Mouse (Mus musculus): ENCODE data around the gene Litaf. TPM values are rescaled to one million over a fixed set of nuclear protein-coding genes. Genes with fewer than 3 reads are reported as not detected.
"Not testable (repeated sequence)": the region's sequence is repeated elsewhere in the genome, so short reads cannot be mapped to it uniquely, and the experiment has no call there.

Gene Litaf
- total RNA-seq, 2 experiments from 2014 or later = 7.4 to 8.8 TPM

DNA sequence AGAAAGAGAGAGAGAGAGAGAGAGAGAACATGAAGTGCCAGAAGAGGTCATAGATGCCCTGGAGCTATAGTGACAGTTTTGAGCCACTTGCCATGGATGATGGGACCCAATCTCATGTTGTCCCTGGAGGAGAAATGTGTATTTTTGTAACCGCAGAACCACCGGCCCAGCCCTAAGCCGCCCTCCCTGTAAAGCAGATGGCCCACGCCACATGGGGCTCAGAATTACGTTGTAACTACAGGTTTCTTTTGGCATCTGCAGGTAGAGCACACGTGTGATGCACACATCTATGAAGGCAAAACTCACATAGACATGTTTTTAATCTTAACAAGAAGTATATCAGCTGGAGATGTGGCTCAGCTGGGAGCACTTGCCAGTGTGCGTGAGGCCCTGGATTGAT, 98.2 kb downstream of the Litaf start:
- intact Hi-C loops (cut with DNase I) = no loop called here
- DNase-seq = no peak

DNA sequence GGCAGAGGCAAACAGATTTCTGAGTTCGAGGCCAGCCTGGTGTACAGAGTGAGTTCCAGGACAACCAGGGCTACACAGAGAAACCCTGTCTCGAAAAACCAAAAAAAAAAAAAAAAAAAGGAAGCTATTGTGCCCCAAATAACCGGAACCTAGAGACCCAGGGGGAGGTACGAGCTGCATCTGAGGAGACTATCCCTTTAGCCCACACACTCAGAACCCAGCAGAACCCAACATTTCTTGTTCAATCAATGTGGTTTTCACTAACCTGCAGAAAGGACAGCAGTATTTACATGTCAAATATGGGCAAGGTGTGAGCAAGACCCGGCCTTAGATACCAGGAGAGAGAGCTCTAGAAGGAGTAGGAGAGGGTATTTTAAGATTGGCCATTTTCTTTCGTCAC, 98.9 kb downstream of the Litaf start:
- DNase-seq = no peak
- intact Hi-C loops (cut with DNase I) = no loop called here

DNA sequence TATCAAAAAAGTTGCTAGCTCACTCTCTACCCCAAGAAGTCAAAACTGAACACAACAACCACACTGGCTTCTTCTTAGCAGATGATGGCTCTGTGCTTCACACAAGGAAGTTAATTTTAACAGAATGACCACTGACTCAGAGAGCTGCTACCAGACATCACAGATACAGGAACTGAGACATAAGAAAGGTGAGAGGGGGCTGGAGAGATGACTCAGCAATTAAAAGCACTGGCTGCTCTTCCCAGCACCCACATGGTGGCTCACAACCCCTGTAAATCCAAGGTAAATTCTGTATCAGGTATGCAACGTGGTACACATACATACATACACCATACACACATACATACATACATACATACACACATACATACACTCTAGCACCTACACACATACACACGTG, 100.9 kb downstream of the Litaf start:
- no peak for DNase-seq
- intact Hi-C loops (cut with DNase I) = no loop called here

DNA sequence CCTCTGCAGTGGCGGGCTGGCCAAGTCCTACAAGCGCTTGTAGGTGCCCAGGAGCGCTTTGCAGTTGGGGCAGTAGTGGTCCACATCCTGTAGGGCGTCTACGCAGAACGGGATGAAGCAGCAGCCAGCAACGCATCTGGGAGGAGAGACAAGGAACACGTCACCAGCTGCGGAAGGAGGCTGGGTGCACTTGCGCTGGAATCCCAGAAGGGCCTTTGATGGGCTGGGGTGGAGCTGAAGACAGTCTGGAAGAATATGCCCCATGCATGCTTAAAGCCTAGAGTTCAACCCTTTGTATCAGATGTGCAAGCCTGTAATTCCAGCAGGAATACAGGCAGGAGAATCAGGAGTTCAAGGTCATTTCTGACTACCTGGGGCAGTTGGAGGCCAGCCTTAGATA, 105.0 kb downstream of the Litaf start:
- DNase-seq = no peak
- intact Hi-C loops (cut with DNase I) = no loop called here

DNA sequence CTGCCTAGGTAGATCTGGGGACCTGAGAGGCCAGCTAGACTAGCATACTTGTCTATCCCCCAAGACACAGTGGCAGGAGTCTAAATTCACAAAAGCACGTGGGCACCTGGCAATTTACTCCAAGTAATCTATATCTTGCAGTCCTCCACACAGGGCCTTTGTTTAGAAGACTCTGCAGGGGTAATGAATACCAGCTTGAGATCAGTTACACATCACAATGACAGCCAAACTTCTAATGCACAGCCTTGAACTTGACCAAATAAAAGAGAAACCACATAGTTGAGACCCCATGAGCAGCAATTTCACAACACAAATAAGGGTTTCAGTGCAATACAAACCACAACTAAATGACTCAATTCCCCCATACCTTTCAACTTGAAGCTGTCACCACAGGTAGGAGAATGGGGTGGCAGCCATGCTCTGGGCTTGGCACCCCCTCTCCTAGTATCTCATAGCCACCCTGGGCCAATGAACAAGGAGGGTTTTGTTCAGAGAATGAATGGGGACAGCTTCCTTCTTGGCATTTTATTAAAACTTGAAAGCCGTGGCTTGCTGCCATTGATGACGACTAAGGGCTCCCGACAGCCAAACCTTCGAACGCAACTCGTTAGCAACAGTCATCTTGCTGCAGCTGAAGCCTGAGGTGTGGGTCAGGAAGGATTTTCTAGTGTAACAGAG, 107.1 kb downstream of the Litaf start:
- intact Hi-C loops (cut with DNase I) = no loop called here
- no peak for DNase-seq

DNA sequence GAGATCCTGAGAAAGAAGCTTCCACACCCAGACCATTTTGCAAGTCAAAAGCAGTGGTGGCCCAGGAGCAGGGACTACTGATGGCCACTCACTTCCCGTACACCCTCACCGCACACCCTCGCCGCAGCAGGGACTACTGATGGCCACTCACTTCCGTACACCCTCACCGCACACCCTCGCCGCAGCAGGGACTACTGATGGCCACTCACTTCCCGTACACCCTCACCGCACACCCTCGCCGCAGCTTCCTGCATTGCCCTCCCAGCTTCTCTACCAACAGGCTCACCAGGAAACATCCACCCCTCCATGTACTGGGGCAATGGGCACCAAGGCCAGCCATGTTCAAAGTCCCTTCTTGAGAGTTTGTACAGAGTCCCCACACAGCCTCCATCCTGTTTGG, 107.7 kb downstream of the Litaf start:
- DNase-seq; intact Hi-C loops (cut with DNase I): not testable (repeated sequence)

DNA sequence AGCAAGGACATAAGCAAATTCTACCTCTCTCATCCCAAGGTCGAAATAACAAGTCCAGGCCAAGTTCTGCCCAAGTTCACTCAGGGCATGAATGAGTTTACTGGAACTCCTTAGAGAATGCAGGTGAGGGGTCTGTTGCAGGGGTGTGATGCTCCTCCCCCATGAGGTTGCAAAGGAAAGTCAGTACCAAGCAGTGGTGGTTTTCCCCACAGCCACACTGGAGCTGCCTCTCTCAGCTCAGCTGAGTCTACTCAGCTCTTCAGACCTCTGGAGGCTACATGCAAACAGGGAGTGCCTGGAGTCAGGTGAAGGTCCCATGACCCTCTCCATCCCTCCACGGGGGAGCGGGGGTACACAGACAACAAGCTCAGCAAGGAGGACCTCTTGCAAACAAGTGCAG, 108.2 kb downstream of the Litaf start:
- no peak for DNase-seq
- intact Hi-C loops (cut with DNase I) = no loop called here

DNA sequence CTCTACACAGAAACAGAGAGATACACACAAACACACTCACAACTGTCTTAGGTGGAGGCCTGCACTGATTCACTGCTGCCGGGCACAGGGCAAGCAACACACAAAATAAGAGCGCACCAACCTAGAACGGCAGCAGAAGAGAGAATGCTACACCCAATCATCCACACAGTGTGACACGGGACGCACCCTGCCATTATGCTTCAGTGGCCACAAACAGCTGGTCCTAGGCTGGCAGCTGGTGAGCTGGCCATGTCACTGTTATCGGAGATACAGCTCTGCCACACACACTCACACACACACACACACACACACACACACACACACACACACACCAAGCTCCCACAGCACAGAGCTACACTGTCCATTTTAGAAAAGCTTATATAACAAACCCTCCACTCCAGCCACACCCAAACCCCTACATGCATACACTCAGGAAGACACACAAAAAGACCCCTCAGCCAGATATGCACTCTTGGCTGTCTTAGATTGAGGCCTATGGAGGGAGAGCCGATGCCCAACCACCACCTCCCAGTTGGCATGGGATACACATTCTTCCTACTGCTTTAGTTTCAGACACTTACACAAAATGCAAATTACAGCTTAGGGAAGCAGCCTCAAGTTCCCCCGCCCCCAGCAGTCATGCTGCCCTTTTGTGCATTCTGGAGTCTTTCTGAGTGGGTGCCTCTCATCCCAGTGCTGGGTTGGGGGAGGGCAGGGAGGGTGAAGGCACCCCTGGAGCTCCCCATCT, 108.8 kb downstream of the Litaf start:
- intact Hi-C loops (cut with DNase I) = no loop called here

DNA sequence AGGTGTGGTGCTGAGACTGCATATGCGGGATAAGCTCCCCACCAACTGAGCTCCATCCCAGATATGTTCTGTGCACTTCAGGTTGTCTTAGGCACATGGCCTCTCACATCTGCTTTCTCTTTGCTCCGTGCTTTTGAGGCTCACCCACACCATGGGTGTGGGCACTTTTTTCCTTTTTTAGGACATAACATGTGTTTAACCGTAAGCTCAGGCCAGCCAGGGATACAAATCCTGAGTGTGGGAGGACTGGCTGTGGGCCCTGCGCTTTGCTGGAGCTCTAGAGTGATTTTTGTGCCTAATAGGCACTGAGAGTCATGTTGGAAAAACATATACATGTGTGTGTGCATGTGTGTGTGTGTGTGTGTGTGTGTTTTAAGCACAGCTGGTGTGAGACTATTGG, 110.9 kb downstream of the Litaf start:
- DNase-seq = no peak
- intact Hi-C loops (cut with DNase I) = no loop called here

More for the DNA sequence above, 108.8 kb downstream of the Litaf start:
- no peak for DNase-seq

DNA sequence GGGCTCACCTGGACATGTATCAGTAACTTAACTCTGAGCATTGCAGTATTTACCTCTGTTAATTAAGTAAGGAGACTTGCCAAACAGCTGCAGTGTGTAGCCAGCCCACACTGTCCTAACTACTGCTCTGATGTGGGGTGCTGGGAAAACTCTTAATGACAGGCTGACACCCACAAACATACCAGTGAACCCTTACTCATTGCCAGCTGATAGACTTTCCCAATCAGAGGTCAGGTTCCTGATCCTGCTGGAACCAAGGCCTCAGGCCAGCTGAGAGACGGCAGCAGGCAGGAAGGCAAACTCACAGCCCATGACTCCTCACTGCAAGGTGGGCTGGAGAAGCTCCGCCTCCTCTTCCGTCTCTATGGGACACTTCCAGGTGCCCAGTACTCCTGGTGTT, 113.1 kb downstream of the Litaf start:
- intact Hi-C loops (cut with DNase I) = loop anchor here (5.0 kb wide), 2 partner anchors 81 to 159 kb away; no protein-coding TSS in a partner anchor
- no peak for DNase-seq

DNA sequence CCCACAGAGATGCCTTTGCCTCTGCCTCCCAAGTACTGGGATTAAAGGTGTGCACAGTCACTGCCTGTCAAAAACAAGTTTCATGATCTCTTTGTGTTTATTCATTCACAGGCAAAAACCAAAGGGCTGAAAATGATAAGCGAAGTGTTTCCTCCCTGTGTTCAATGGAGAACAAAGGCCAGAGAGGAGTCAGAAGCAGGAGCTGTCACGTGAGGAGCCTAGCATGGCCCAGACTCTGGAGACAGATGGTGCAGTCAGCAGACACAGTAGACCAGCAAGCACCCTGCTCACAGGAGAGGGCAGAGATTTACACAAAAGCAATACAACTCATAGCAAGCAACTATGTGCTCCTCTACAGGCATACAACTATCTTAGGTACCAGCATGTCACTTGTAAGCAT, 113.9 kb downstream of the Litaf start:
- intact Hi-C loops (cut with DNase I) = loop anchor here (5.0 kb wide), 2 partner anchors 80 to 160 kb away; no protein-coding TSS in a partner anchor
- no peak for DNase-seq

DNA sequence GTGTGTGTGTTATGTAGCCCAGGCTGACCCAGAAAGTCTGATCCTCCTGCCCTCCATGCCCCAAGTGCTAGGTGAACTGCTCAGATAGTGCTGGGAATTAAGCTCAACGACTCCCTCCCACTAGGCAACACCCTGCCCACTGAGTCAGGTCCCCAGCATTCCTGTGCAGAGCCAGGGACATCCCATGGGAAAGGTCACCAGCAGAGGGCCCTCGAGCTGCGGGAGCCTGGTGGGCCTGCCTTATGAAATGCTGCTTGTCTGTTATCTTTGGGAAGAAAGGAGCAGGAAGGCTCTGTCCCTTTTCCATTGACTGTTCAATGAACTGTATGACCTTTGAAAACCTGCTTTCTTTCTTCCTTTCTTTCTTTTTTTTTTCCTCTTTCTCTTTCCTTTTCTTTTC, 114.4 kb downstream of the Litaf start:
- DNase-seq = peak; percentile 28 to 34
- intact Hi-C loops (cut with DNase I) = loop anchor here (2.0 to 5.0 kb wide), 3 partner anchors 79 to 161 kb away; no protein-coding TSS in a partner anchor

DNA sequence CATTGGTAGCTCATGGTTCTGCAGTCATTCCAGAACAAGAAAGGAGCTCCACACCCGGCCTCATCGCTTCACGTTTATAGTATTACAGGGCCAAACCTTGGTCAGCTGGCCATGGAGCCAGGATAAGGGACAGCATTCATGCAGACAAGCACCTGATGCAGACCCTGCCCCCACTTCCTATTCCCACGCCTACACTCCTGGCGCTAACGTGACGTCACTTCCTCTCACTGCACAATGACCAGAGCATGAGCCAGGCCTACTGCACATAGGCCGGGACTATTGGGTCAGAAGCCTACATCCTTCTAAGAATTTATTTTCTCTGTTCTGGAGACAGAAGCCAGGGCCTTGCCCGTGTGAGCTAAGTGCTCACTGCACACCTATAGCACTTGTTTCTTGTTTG, 115.4 kb downstream of the Litaf start:
- no peak for DNase-seq
- intact Hi-C loops (cut with DNase I) = loop anchor here (2.0 to 5.0 kb wide), 3 partner anchors 78 to 162 kb away; no protein-coding TSS in a partner anchor

DNA sequence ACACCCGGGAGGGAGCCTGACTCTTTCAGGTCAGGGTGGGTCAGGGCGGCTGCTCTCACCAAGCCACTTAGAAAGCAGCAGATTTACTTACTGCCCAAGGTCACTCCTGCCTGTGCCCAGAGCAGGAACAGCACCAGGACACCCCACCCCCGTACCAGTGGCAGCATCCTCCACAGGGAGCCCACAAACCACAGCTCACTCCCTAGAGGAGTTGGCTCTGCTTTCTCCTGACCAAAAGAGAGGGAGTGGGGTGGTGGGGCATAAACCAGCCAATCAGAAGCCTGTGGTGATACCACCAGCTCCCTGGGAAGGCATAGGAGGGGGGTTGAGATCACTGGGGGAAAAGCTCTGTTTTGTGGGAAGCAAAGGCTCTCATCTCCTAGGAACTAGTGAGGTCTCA, 118.2 kb downstream of the Litaf start:
- DNase-seq = no peak
- intact Hi-C loops (cut with DNase I) = no loop called here

DNA sequence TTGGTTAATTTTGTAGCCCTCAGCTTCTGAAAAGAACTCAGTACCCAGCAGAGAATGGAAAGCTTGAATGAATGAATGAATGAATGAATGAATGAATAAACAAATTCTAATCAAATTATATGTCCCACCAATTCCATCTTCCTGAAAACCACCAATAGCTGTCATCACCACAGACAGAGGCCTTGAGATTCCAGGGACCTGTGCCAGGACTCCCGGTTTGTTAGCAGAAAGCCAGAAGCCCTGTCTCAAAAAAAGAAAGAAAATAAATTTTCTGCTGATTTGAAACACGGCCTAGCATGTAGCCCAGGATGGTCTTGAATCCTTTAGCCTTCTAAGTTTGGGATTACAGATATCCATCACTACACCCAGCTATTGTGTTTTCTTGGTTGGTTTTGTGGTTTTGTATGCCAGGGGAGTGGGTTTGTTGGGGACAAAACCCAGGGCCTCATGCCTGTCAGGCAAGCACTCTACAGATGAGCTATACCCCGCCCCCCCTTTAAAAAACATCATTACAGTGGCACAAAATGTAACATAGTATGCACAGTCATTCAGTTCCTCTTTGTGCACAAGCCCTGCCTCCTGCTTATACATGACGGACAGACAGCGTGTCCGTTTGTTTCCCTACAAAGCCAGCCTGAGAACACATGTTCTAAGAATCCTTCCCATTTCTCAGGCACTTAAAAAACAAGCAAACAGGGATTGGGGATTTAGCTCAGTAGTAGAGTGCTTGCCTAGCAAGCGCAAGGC, 120.4 kb downstream of the Litaf start:
- intact Hi-C loops (cut with DNase I) = no loop called here
- DNase-seq = no peak

DNA sequence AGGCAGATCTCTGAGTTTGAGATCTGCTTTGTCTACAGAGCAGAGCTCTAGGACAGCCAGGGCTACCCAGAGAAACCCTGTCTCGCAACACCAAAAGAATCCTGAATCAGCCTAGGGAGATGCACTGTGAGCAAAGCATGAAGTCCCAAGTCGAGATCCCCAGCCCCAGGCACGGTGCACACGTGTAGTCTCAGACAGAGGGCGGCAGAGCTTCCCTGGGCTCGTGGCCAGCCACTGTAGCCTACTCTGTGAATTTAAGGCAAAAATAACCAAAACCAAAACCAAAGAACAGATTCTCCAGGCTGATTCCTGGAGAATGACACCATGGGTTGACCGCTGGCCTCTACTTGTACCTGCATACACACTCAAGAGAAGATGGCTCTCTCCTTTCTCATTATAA, 121.4 kb downstream of the Litaf start:
- intact Hi-C loops (cut with DNase I) = no loop called here
- DNase-seq = no peak

DNA sequence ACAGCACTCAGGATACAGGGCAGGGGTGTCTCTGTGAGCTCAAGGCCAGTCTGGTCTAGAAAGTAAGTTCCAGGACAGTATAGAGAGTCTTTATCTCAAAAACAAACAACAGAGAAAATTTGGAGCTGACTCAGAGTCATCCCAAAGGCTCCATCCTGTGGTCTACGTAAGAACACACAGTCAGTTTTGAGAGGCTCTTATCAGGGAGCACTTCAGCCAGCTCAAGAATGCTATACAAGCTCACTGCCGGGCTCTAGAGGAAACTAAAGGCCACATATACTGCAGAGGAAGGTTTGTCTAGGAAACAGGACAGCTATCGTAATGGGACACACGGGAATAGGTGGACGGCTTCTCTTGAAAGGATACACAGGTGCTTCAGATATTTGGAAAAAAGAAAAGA, 122.7 kb downstream of the Litaf start:
- DNase-seq = no peak
- intact Hi-C loops (cut with DNase I) = no loop called here

DNA sequence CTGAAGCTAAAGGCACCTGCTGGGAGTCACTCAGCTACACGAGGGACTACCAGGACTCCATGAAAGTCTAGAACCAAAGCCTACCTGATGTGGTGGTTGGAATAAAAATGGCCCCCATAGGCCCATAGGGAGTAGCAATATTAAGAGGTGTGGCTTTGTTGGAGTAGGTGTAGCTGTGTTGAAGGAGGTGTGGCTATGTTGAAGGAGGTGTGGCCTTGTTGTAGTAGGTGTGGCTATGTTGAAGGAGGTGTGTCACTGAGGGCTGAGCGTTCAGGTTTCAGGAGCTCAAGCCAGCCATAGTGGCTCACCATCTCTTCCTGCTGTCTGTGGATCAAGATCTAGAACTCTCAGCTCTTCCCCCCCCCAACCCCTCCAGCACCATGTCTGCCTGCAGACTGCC, 125.3 kb downstream of the Litaf start:
- intact Hi-C loops (cut with DNase I) = no loop called here
- no peak for DNase-seq

DNA sequence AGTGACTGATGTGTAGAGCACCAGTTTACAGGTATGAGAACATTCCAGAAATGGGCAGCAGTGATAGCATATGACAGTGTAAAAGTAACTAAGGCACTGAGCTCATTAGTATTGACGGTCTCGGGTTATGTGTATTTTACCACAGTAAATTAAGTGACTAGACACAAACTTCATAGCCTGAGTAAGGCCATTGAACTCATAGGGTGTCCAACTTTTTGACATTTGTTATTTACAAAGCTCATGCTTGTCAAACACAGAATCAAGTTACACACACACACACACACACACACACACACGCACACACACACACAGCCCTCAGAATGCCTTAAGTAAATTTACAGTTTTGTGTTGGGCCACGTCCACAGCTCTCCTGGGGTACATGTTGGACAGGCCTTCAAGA, 126.0 kb downstream of the Litaf start:
- DNase-seq = no peak
- intact Hi-C loops (cut with DNase I) = loop anchor here (5.0 kb wide), 1 partner anchor 43 kb away; no protein-coding TSS in a partner anchor

DNA sequence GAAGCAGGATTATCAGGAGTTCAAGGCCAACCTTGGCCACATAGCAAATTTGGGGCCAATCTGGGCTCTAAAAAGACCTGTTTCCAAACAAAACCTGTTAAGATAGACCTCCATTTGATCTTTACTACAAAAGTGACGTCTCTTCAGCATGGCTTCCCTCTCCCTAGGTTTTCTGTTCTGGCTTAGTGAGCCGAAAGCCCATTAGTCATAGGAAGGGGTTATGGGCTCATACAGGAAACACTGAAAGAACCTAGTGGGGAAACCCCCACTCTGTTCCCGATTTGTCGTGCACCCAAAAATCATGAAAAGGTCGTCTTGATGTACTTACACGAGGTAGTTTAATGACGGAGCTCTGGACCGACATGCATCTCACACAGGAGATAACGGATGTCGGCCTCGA, 128.5 kb downstream of the Litaf start:
- DNase-seq = no peak
- intact Hi-C loops (cut with DNase I) = loop anchor here (5.0 kb wide), 1 partner anchor 40 kb away; no protein-coding TSS in a partner anchor

DNA sequence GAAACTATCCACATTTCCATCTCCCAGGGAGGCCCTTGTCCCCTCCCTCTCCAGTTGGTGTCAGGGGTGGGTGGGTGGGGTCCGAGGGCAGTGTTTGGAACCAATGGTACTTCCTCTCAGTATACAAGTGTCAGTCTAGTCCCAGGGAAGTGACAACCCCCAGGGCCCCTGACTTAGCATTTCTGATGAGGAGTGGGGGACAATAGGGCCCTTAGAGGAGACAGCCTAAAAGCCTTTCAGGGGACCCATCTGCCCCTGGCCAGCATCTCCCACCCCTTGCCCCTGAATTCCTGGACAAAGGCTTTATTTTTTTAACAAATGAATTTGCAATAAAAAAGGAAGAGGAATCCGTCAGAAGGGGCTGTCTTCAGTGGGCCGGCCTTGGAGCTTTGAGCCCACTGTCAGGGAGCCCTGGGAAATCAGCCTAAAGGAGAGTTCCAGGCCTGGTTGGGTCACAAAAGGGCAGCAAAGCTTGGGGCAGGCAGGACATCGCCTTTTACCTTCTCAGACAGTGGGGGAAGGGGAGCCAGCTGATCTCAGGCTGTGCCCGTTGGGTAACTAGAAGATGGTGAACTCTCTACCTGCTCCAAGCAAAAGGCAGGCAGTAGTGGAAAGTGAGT, 129.1 kb downstream of the Litaf start:
- intact Hi-C loops (cut with DNase I) = loop anchor here (5.0 kb wide), 1 partner anchor 40 kb away; no protein-coding TSS in a partner anchor
- no peak for DNase-seq
